Mouse (Mus musculus): Measurements from ENCODE around the gene Flywch1. TPM values are rescaled to one million over a fixed set of nuclear protein-coding genes. Genes with fewer than 3 reads are reported as not detected.

The Flywch1 gene
- polyA plus RNA-seq, 1 experiment, result 33.6 TPM

- DNase-seq, result no peak
Observed at GRCm38 (mm10) chr17:23795323-23795722, 23.9 kb upstream of the Flywch1 start.

GRCm38 (mm10) chr17:23791079-23791357 lies 19.6 kb upstream of the Flywch1 start:
- Histone ChIP-seq H3K4me1 (replicated peaks; ENCODE audit: control insufficient read depth, insufficient read depth, low read length) (peaks cover 13% of the 10 kb centered on the region), H3K36me3 (ENCODE audit: control insufficient read depth, insufficient read depth, low read length) (no peaks in the 10 kb centered on the region), H3K27me3 (ENCODE audit: control insufficient read depth, insufficient read depth, low read length) (no peaks in the 10 kb centered on the region), H3K4me3 (ENCODE audit: control insufficient read depth, insufficient read depth, low read length) (peak overlapping the region; percentile 83), H3K27ac (ENCODE audit: control insufficient read depth, insufficient read depth, low read length) (no peak overlapping the region)
- 2% methylated on average over 2 of the region's 2 CpGs for WGBS
- DNase-seq, result peak; percentile 29
- TF ChIP-seq POLR2A (IDR thresholded peaks at IDR 0.05; ENCODE audit: control insufficient read depth, extremely low read depth, insufficient read depth, low read length, poor library complexity) (no peak), CTCF (IDR thresholded peaks at IDR 0.05; ENCODE audit: borderline replicate concordance, control insufficient read depth, extremely low read depth, insufficient read depth, low read length, poor library complexity) (no peak)

More at GRCm38 (mm10) chr17:23795323-23795722, 23.9 kb upstream of the Flywch1 start:
- TF ChIP-seq CTCF (IDR thresholded peaks at IDR 0.05; ENCODE audit: borderline replicate concordance, control insufficient read depth, extremely low read depth, insufficient read depth, low read length, poor library complexity) (no peak), POLR2A (IDR thresholded peaks at IDR 0.05; ENCODE audit: control insufficient read depth, extremely low read depth, insufficient read depth, low read length, poor library complexity) (no peak)
- H3K27me3 ChIP-seq (ENCODE audit: control insufficient read depth, insufficient read depth, low read length), result no peaks in the 10 kb centered on the region
- H3K36me3 ChIP-seq (ENCODE audit: control insufficient read depth, insufficient read depth, low read length), result no peaks in the 10 kb centered on the region
- H3K4me3 ChIP-seq (ENCODE audit: control insufficient read depth, insufficient read depth, low read length), result no peak overlapping the region
- WGBS, result 98% methylated on average over 8 of the region's 8 CpGs
- H3K4me1 ChIP-seq (replicated peaks; ENCODE audit: control insufficient read depth, insufficient read depth, low read length), result peaks cover 11% of the 10 kb centered on the region
- no peak overlapping the region for H3K27ac ChIP-seq (ENCODE audit: control insufficient read depth, insufficient read depth, low read length)

DNA sequence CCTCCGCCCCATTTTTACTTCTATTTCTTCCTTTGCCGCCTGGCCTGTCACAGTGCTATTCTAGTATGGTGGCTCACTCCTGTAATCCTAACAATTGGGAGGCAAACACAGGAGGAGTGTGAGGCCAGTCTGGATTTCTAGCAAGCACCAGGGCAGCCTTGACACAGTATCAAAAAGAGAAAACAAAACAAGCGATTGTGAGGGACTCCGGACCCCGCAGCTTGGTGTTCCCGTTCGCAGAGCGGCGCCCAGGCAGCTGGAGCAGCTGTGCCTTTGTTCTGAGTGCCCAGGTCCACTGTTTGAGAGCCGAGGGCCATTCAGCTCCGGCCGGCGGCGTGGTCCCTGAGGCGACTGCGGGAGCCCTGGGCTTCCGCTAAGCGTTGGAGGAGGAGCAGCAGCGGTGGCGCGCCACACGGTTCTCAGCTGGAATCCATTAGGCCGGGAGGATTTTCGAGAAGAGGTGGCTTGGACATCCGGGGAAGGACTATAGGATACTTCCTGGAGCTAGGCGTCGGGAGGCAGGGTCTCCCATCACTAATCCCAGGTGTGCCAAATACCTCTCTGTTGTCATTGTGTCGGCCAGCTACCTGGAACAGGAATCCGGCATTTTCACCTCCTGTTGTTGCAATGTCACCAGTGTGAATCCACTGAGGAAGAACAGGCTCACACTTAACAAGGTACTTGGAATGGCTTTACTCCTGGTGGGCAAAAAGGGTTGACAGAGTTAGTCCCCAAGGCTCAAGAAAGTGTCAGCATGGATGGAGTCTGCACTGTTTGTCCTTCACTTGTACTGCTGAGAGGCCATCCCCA lies 19.1 kb upstream of the Flywch1 start, which contains the start of gene Srrm2:
Gene Srrm2, plus strand, starts transcription at position 264 of the 810 bp plus-strand sequence.
- TF ChIP-seq CTCF (IDR thresholded peaks at IDR 0.05; ENCODE audit: borderline replicate concordance, control insufficient read depth, extremely low read depth, insufficient read depth, low read length, poor library complexity) (no peak), POLR2A (IDR thresholded peaks at IDR 0.05; ENCODE audit: control insufficient read depth, extremely low read depth, insufficient read depth, low read length, poor library complexity) (peak; percentile 76)
- Histone ChIP-seq H3K4me1 (replicated peaks; ENCODE audit: control insufficient read depth, insufficient read depth, low read length) (peaks cover 18% of the 10 kb centered on the region), H3K36me3 (ENCODE audit: control insufficient read depth, insufficient read depth, low read length) (no peaks in the 10 kb centered on the region), H3K27ac (ENCODE audit: control insufficient read depth, insufficient read depth, low read length) (no peak within 1 kb of the TSS), H3K4me3 (ENCODE audit: control insufficient read depth, insufficient read depth, low read length) (peak within 1 kb of the TSS; percentile 83), H3K27me3 (ENCODE audit: control insufficient read depth, insufficient read depth, low read length) (no peaks in the 10 kb centered on the region)
- DNase-seq, result peak; percentile 50
- 3% methylated on average over 29 of the region's 29 CpGs for WGBS

DNA sequence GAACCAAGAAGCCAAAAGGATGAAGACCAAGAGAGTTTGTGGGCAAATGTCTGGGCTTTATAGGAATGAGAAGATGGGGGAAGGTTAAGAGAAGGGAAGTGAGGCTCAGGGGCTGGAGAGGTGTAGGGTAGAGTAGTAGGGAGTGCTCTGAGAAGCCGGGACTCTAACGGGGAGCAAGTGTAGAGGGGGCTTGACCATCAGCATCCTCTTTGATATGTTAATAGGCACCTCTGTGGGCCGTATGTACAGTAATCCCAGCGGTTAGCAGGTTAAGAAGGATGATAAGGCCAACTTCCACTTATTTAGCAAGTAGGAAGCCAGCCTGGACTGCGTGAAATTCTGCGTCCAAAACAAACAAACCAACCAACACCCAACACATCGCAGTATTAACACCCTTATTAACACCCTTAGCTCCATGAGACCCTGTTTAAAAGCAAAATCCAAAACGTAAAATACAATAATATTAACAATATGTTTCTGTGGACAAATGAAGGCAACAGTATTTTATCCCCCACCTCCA lies 18.4 kb upstream of the Flywch1 start:
- no peak overlapping the region for H3K4me3 ChIP-seq (ENCODE audit: control insufficient read depth, insufficient read depth, low read length)
- no peak for DNase-seq
- H3K27me3 ChIP-seq (ENCODE audit: control insufficient read depth, insufficient read depth, low read length), result no peaks in the 10 kb centered on the region

DNA sequence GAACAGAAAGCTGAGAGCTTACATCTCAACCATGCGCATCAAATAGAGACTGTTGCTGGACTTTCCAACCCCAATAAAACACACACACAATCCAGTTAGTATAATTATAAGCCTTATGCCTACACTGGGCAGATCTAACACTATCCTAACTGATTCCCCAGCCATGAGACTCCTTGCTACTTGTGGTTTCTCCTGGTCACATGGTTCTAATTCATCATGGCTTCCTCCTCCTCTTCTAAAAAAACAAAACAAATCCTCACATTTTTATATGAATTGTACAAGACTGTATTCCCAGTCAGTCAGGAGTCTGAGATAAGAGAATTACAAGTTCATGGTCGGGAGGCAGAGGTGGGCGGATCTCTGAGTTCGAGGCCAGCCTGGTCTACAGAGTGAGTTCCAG lies 17.6 kb upstream of the Flywch1 start:
- Histone ChIP-seq H3K4me3 (ENCODE audit: control insufficient read depth, insufficient read depth, low read length) (no peak overlapping the region), H3K4me1 (replicated peaks; ENCODE audit: control insufficient read depth, insufficient read depth, low read length) (peaks cover 21% of the 10 kb centered on the region), H3K27me3 (ENCODE audit: control insufficient read depth, insufficient read depth, low read length) (no peaks in the 10 kb centered on the region), H3K36me3 (ENCODE audit: control insufficient read depth, insufficient read depth, low read length) (no peaks in the 10 kb centered on the region), H3K27ac (ENCODE audit: control insufficient read depth, insufficient read depth, low read length) (no peak overlapping the region)
- 94% methylated on average over 4 of the region's 4 CpGs for WGBS
- DNase-seq, result no peak
- TF ChIP-seq POLR2A (IDR thresholded peaks at IDR 0.05; ENCODE audit: control insufficient read depth, extremely low read depth, insufficient read depth, low read length, poor library complexity), result no peak
- no peak for TF ChIP-seq CTCF (IDR thresholded peaks at IDR 0.05; ENCODE audit: borderline replicate concordance, control insufficient read depth, extremely low read depth, insufficient read depth, low read length, poor library complexity)

More for the DNA sequence above, 18.4 kb upstream of the Flywch1 start:
- Histone ChIP-seq H3K36me3 (ENCODE audit: control insufficient read depth, insufficient read depth, low read length) (no peaks in the 10 kb centered on the region), H3K4me1 (replicated peaks; ENCODE audit: control insufficient read depth, insufficient read depth, low read length) (peaks cover 21% of the 10 kb centered on the region), H3K27ac (ENCODE audit: control insufficient read depth, insufficient read depth, low read length) (no peak overlapping the region)
- no peak for TF ChIP-seq CTCF (IDR thresholded peaks at IDR 0.05; ENCODE audit: borderline replicate concordance, control insufficient read depth, extremely low read depth, insufficient read depth, low read length, poor library complexity)
- 42% methylated on average over 8 of the region's 8 CpGs for WGBS

- WGBS, result 71% methylated on average over 13 of the region's 13 CpGs
- H3K27ac ChIP-seq (ENCODE audit: control insufficient read depth, insufficient read depth, low read length), result no peak overlapping the region
- TF ChIP-seq POLR2A (IDR thresholded peaks at IDR 0.05; ENCODE audit: control insufficient read depth, extremely low read depth, insufficient read depth, low read length, poor library complexity) (no peak), CTCF (IDR thresholded peaks at IDR 0.05; ENCODE audit: borderline replicate concordance, control insufficient read depth, extremely low read depth, insufficient read depth, low read length, poor library complexity) (no peak)
- no peak for DNase-seq
- H3K4me1 ChIP-seq (replicated peaks; ENCODE audit: control insufficient read depth, insufficient read depth, low read length), result peaks cover 19% of the 10 kb centered on the region
- no peaks in the 10 kb centered on the region for H3K27me3 ChIP-seq (ENCODE audit: control insufficient read depth, insufficient read depth, low read length)
- no peak overlapping the region for H3K4me3 ChIP-seq (ENCODE audit: control insufficient read depth, insufficient read depth, low read length)
- no peaks in the 10 kb centered on the region for H3K36me3 ChIP-seq (ENCODE audit: control insufficient read depth, insufficient read depth, low read length)
Observed at GRCm38 (mm10) chr17:23786510-23786931, 15.1 kb upstream of the Flywch1 start.

All from thymus, adult 2 months (tissue).